Mouse (Mus musculus): Measurements from ENCODE around the gene Osbpl9. TPM values are rescaled to one million over a fixed set of nuclear protein-coding genes. Genes with fewer than 3 reads are reported as not detected.

Osbpl9 gene
- polyA plus RNA-seq, 1 experiment from 2014 or later: 87.9 TPM

GRCm38 (mm10) chr4:109043294-109043693, 158.8 kb downstream of the Osbpl9 start:
- no peaks in the 10 kb centered on the region for H3K27me3 ChIP-seq
- H3K4me2 ChIP-seq (replicated peaks): no peak overlapping the region
- 87% methylated on average over 5 of the region's 5 CpGs for WGBS
- ATAC-seq (ENCODE audit: low FRiP score): no peak
- no peak overlapping the region for H3K9ac ChIP-seq
- H3K36me3 ChIP-seq: peaks cover 86% of the 10 kb centered on the region
- H3K4me1 ChIP-seq: no peaks in the 10 kb centered on the region
- no peak overlapping the region for H3K4me3 ChIP-seq
- H3K27ac ChIP-seq: no peak overlapping the region
- no peaks in the 10 kb centered on the region for H3K9me3 ChIP-seq (replicated peaks)

- no peaks in the 10 kb centered on the region for H3K9me3 ChIP-seq (replicated peaks)
- WGBS: 88% methylated on average over 4 of the region's 4 CpGs
These were observed 159.3 kb downstream of the Osbpl9 start for GRCm38 (mm10) chr4:109042739-109043138.

GRCm38 (mm10) chr4:109036327-109036726, 165.7 kb downstream of the Osbpl9 start:
- Histone ChIP-seq H3K4me3 (no peak overlapping the region), H3K9ac (no peak overlapping the region), H3K9me3 (replicated peaks) (no peaks in the 10 kb centered on the region), H3K4me1 (no peaks in the 10 kb centered on the region), H3K36me3 (peaks cover 54% of the 10 kb centered on the region), H3K27ac (no peak overlapping the region), H3K27me3 (no peaks in the 10 kb centered on the region), H3K4me2 (replicated peaks) (no peak overlapping the region)
- ATAC-seq (ENCODE audit: low FRiP score): no peak

More at GRCm38 (mm10) chr4:109042739-109043138, 159.3 kb downstream of the Osbpl9 start:
- Histone ChIP-seq H3K4me3 (no peak overlapping the region), H3K4me1 (no peaks in the 10 kb centered on the region), H3K36me3 (peaks cover 81% of the 10 kb centered on the region), H3K27me3 (no peaks in the 10 kb centered on the region), H3K27ac (no peak overlapping the region), H3K4me2 (replicated peaks) (no peak overlapping the region), H3K9ac (no peak overlapping the region)
- no peak for ATAC-seq (ENCODE audit: low FRiP score)

GRCm38 (mm10) chr4:109030266-109030665, 171.8 kb downstream of the Osbpl9 start:
- peaks cover 54% of the 10 kb centered on the region for H3K36me3 ChIP-seq
- no peak for ATAC-seq (ENCODE audit: low FRiP score)
- H3K4me2 ChIP-seq (replicated peaks): no peak overlapping the region

GRCm38 (mm10) chr4:109029857-109030256, 172.2 kb downstream of the Osbpl9 start:
- WGBS: 96% methylated on average over 2 of the region's 2 CpGs
- Histone ChIP-seq H3K27ac (no peak overlapping the region), H3K27me3 (no peaks in the 10 kb centered on the region), H3K9ac (no peak overlapping the region), H3K4me2 (replicated peaks) (no peak overlapping the region), H3K36me3 (peaks cover 56% of the 10 kb centered on the region), H3K9me3 (replicated peaks) (no peaks in the 10 kb centered on the region), H3K4me1 (no peaks in the 10 kb centered on the region), H3K4me3 (no peak overlapping the region)
- no peak for ATAC-seq (ENCODE audit: low FRiP score)

More at GRCm38 (mm10) chr4:109030266-109030665, 171.8 kb downstream of the Osbpl9 start:
- 95% methylated on average over 2 of the region's 2 CpGs for WGBS
- no peak overlapping the region for H3K27ac ChIP-seq
- no peaks in the 10 kb centered on the region for H3K4me1 ChIP-seq
- H3K9ac ChIP-seq: no peak overlapping the region
- H3K9me3 ChIP-seq (replicated peaks): no peaks in the 10 kb centered on the region
- no peak overlapping the region for H3K4me3 ChIP-seq
- H3K27me3 ChIP-seq: no peaks in the 10 kb centered on the region

- H3K9ac ChIP-seq: no peak overlapping the region
- H3K36me3 ChIP-seq: peaks cover 46% of the 10 kb centered on the region
- no peaks in the 10 kb centered on the region for H3K9me3 ChIP-seq (replicated peaks)
- H3K4me3 ChIP-seq: no peak overlapping the region
- no peaks in the 10 kb centered on the region for H3K27me3 ChIP-seq
- no peaks in the 10 kb centered on the region for H3K4me1 ChIP-seq
- no peak overlapping the region for H3K4me2 ChIP-seq (replicated peaks)
- no peak overlapping the region for H3K27ac ChIP-seq
- WGBS: 60% methylated on average over 3 of the region's 3 CpGs
- no peak for ATAC-seq (ENCODE audit: low FRiP score)
These were observed 175.5 kb downstream of the Osbpl9 start for GRCm38 (mm10) chr4:109026543-109026942.

- Histone ChIP-seq H3K27ac (no peak overlapping the region), H3K9ac (no peak overlapping the region), H3K9me3 (replicated peaks) (no peaks in the 10 kb centered on the region), H3K27me3 (no peaks in the 10 kb centered on the region), H3K4me2 (replicated peaks) (no peak overlapping the region), H3K4me1 (no peaks in the 10 kb centered on the region), H3K4me3 (no peak overlapping the region), H3K36me3 (peaks cover 36% of the 10 kb centered on the region)
- no peak for ATAC-seq (ENCODE audit: low FRiP score)
- WGBS: 71% methylated on average over 3 of the region's 3 CpGs
These were observed 177.0 kb downstream of the Osbpl9 start for GRCm38 (mm10) chr4:109025061-109025460.

- Histone ChIP-seq H3K36me3 (peaks cover 31% of the 10 kb centered on the region), H3K9ac (no peak overlapping the region), H3K4me1 (no peaks in the 10 kb centered on the region), H3K4me3 (no peak overlapping the region), H3K27me3 (no peaks in the 10 kb centered on the region), H3K9me3 (replicated peaks) (no peaks in the 10 kb centered on the region), H3K4me2 (replicated peaks) (no peak overlapping the region), H3K27ac (no peak overlapping the region)
- 83% methylated on average over 1 of the region's 1 CpGs for WGBS
- no peak for ATAC-seq (ENCODE audit: low FRiP score)
These were observed 180.1 kb downstream of the Osbpl9 start for GRCm38 (mm10) chr4:109021976-109022375.

- H3K4me3 ChIP-seq: no peak overlapping the region
- peaks cover 24% of the 10 kb centered on the region for H3K36me3 ChIP-seq
- H3K4me1 ChIP-seq: no peaks in the 10 kb centered on the region
- H3K27ac ChIP-seq: no peak overlapping the region
- no peak overlapping the region for H3K4me2 ChIP-seq (replicated peaks)
- no peak overlapping the region for H3K9ac ChIP-seq
- no peak for ATAC-seq (ENCODE audit: low FRiP score)
- H3K27me3 ChIP-seq: no peaks in the 10 kb centered on the region
- no peaks in the 10 kb centered on the region for H3K9me3 ChIP-seq (replicated peaks)
- WGBS: 73% methylated on average over 4 of the region's 4 CpGs
These were observed 182.8 kb downstream of the Osbpl9 start for GRCm38 (mm10) chr4:109019301-109019700.

GRCm38 (mm10) chr4:109017441-109017840, 184.6 kb downstream of the Osbpl9 start:
- Histone ChIP-seq H3K36me3 (peaks cover 24% of the 10 kb centered on the region), H3K4me3 (no peak overlapping the region), H3K27ac (no peak overlapping the region), H3K9me3 (replicated peaks) (no peaks in the 10 kb centered on the region), H3K27me3 (no peaks in the 10 kb centered on the region), H3K4me2 (replicated peaks) (no peak overlapping the region), H3K9ac (no peak overlapping the region), H3K4me1 (no peaks in the 10 kb centered on the region)
- ATAC-seq (ENCODE audit: low FRiP score): no peak
- WGBS: 62% methylated on average over 7 of the region's 7 CpGs

GRCm38 (mm10) chr4:109014091-109014490, 188.0 kb downstream of the Osbpl9 start:
- Histone ChIP-seq H3K27me3 (no peaks in the 10 kb centered on the region), H3K36me3 (peaks cover 20% of the 10 kb centered on the region), H3K9ac (no peak overlapping the region), H3K4me2 (replicated peaks) (no peak overlapping the region), H3K4me3 (no peak overlapping the region), H3K4me1 (no peaks in the 10 kb centered on the region), H3K27ac (no peak overlapping the region), H3K9me3 (replicated peaks) (no peaks in the 10 kb centered on the region)
- no peak for ATAC-seq (ENCODE audit: low FRiP score)
- 95% methylated on average over 4 of the region's 4 CpGs for WGBS

Data from hindbrain, embryonic 12.5 days (tissue).